Mouse (Mus musculus) stomach, postnatal 0 days (tissue): ENCODE data around the gene Gng5. TPM values are rescaled to one million over a fixed set of nuclear protein-coding genes. Genes with fewer than 3 reads are reported as not detected.

Experiments
- ATAC-seq: fragments of 200-750 bp; cut with Nextera tagmentation; 2 replicates; pipeline ENCODE4 v1.8.0; 2017; ENCODE audit not compliant: low FRiP score, low TSS enrichment
- DNase-seq: peaks from one replicate; pipeline ENCODE4 v3.0.0-alpha.2; 2016; ENCODE audit warnings: low spot score
- H3K27ac ChIP-seq: fragments of 300-500 bp; sonication (generic); replicated peaks from 2 replicates; pipeline ENCODE4 v1.5.1; 2014; ENCODE audit warnings: mild to moderate bottlenecking, control low read depth
- H3K27me3 ChIP-seq: fragments of 300-500 bp; sonication (generic); 2 replicates; pipeline ENCODE4 v1.6.1; 2014; ENCODE audit warnings: low read length; ENCODE audit not compliant: control insufficient read depth, insufficient read depth
- H3K36me3 ChIP-seq: fragments of 300-500 bp; sonication (generic); 2 replicates; pipeline ENCODE4 v1.6.1; 2014; ENCODE audit warnings: low read length, mixed read lengths; ENCODE audit not compliant: control insufficient read depth, insufficient read depth
- H3K4me1 ChIP-seq: fragments of 300-500 bp; sonication (generic); replicated peaks from 2 replicates; pipeline ENCODE4 v1.6.1; 2014; ENCODE audit warnings: antibody characterized with exemption; ENCODE audit not compliant: control insufficient read depth, insufficient read depth
- H3K4me2 ChIP-seq: fragments of 300-500 bp; sonication (generic); replicated peaks from 2 replicates; pipeline ENCODE4 v1.6.1; 2014; ENCODE audit warnings: low read depth, mild to moderate bottlenecking, control low read depth, moderate library complexity
- H3K4me3 ChIP-seq: fragments of 300-500 bp; sonication (generic); 2 replicates; pipeline ENCODE4 v1.5.1; 2014; ENCODE audit warnings: low read depth, low read length, control low read depth
- H3K9ac ChIP-seq: fragments of 300-500 bp; sonication (generic); 2 replicates; pipeline ENCODE4 v1.6.1; 2014; ENCODE audit warnings: mild to moderate bottlenecking, low read length, control low read depth, mixed read lengths
- H3K9me3 ChIP-seq: fragments of 300-500 bp; sonication (generic); 2 replicates; pipeline ENCODE4 v1.6.1; 2016; ENCODE audit warnings: low read length; ENCODE audit not compliant: control insufficient read depth
- CTCF ChIP-seq: IDR thresholded peaks from 2 replicates; pipeline ENCODE4 v1.5.1; 2016; ENCODE audit warnings: antibody characterized with exemption, low read depth, mild to moderate bottlenecking, moderate library complexity
- EP300 ChIP-seq: optimal IDR thresholded peaks from 2 replicates; pipeline ENCODE3; 2016; ENCODE audit warnings: antibody characterized with exemption
- WGBS: fragments of 180-500 bp; shearing (Covaris S2); extraction: QIAGEN DNeasy Blood & Tissue Kit; methylation state at CpG from one replicate; pipeline ENCODE4 v1.1.7; 2014; 5-methylcytosine and 5-hydroxymethylcytosine counted together
- polyA plus RNA-seq: library from polyadenylated mRNA; unstranded; fragments of >200 nt; fragmentation: Nextera tagmentation; extraction: Ambion mirVana; gene quantifications from 2 replicates; pipeline ENCODE4 v1.2.1, GENCODE M21; 2015

Gng5 gene
- polyA plus RNA-seq, 1 experiment from 2014 or later, result 1,141 TPM

GRCm38 (mm10) chr3:146543632-146544031 lies 44.0 kb downstream of the Gng5 start:
- no peak overlapping the region for H3K9ac ChIP-seq
- no peak overlapping the region for H3K4me2 ChIP-seq
- DNase-seq (no peak), ATAC-seq (no peak)
- H3K4me3 ChIP-seq, result no peak overlapping the region
- H3K36me3 ChIP-seq, result no peaks in the 10 kb centered on the region
- no peaks in the 10 kb centered on the region for H3K27me3 ChIP-seq
- TF ChIP-seq CTCF, result no peak
- H3K4me1 ChIP-seq, result no peaks in the 10 kb centered on the region
- 19% methylated on average over 1 of the region's 1 CpGs for WGBS
- H3K27ac ChIP-seq, result no peak overlapping the region
- H3K9me3 ChIP-seq, result no peaks in the 10 kb centered on the region

- DNase-seq, result no peak
Measured at GRCm38 (mm10) chr3:146554816-146555215, 55.2 kb downstream of the Gng5 start.

More at GRCm38 (mm10) chr3:146554816-146555215, 55.2 kb downstream of the Gng5 start:
- Histone ChIP-seq H3K9ac (no peak overlapping the region), H3K27me3 (no peaks in the 10 kb centered on the region), H3K27ac (no peak overlapping the region), H3K4me2 (no peak overlapping the region), H3K9me3 (no peaks in the 10 kb centered on the region), H3K36me3 (no peaks in the 10 kb centered on the region), H3K4me3 (no peak overlapping the region), H3K4me1 (no peaks in the 10 kb centered on the region)
- TF ChIP-seq CTCF (no peak), EP300 (no peak)
- WGBS, result 85% methylated on average over 7 of the region's 7 CpGs
- no peak for ATAC-seq

Other genes starting within 250 kb of the Gng5 start
- 12.9 and 14.1 TPM in 2 replicates for gene Ssx2ip, start 95.2 kb upstream of the Gng5 start, polyA plus RNA-seq
- 7.9 and 8.7 TPM in 2 replicates for gene Ctbs, start 50.0 kb upstream of the Gng5 start, polyA plus RNA-seq
- 1.1 and 2.4 TPM in 2 replicates for gene Spata1, start 54 bp upstream of the Gng5 start, polyA plus RNA-seq
- 30.8 and 31.2 TPM in 2 replicates for gene Rpf1, start 21.6 kb downstream of the Gng5 start, polyA plus RNA-seq
- gene Uox, start 70.6 kb downstream of the Gng5 start, polyA plus RNA-seq, result 0.25 and 0.29 TPM in 2 replicates
- not detected in 2 replicates for gene Dnase2b, start 115.8 kb downstream of the Gng5 start, polyA plus RNA-seq
- not detected in 2 replicates for gene 4930503B20Rik, start 151.5 kb downstream of the Gng5 start, polyA plus RNA-seq
- 0.45 and 0.64 TPM in 2 replicates for gene Samd13, start 185.8 kb downstream of the Gng5 start, polyA plus RNA-seq